Mouse (Mus musculus): Measurements from ENCODE around the gene Zscan26. TPM values are rescaled to one million over a fixed set of nuclear protein-coding genes. Genes with fewer than 3 reads are reported as not detected.

The Zscan26 gene
- total and polyA plus RNA-seq, 3 experiments = 14.8 to 21.8 (median 21.8) TPM

DNA sequence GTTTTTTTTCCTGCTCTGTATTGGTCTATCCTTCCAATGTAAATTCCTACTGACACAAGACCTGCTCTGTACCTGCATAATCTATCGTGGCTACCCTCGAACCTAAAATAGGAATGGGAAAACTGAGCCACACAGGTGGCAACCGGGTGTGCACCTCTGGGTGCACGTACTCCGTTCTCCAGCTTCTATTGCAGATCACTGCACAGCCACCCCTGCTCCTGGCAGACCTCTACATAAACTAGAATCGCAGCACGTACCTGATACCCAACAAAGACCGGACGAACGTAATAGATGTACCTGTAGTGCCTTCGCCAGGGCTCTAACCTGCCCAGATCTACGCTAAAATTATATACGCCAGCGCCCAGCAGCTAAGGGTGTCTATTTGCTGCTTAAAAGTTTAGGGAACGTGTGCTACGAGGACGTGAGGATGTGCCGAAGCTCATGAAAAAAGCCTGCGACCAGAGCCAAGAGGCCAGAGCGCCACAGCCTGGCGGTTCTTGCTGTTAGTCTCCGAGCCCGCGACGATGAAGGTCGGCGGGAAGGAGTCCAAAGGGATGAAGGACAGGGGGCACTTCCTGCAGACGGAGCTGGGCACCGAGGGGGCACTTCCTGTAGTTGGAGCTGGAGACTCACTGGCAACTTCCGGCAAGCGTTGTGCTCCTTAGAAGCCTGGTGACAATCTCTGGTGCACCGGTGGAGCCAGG is 12.9 kb downstream of the Zscan26 start, which contains the start of gene Pgbd1:
Gene Pgbd1, minus strand, starts transcription at position 556 of the 704 bp plus-strand sequence.
- peak within 1 kb of the TSS; percentile 60 for H3K27ac ChIP-seq
- TF ChIP-seq POLR2A (IDR thresholded peaks at IDR 0.05; ENCODE audit: insufficient read depth, low read depth, low read length) = 0 out of 2 replicates have a peak, but pooled peaks have one; percentile 33
- TF ChIP-seq CTCF (IDR thresholded peaks at IDR 0.05) = peak; percentile 52
- 0 out of 2 replicates have a peak, but pooled peaks have one; percentile 44 for TF ChIP-seq EP300 (IDR thresholded peaks at IDR 0.05; ENCODE audit: insufficient read depth, low read depth, low read length)
- peak within 1 kb of the TSS; percentile 33 for H3K9ac ChIP-seq (ENCODE audit: low read depth, low read length)
- no peaks in the 10 kb centered on the region for H3K27me3 ChIP-seq (ENCODE audit: control insufficient read depth, insufficient read depth, low read length)
- peak within 1 kb of the TSS; percentile 58 for H3K4me3 ChIP-seq
- peak; percentile 64 for DNase-seq
- intact Hi-C loops (cut with DNase I) = no loop called here
- H3K79me2 ChIP-seq (replicated peaks; ENCODE audit: control insufficient read depth, insufficient read depth, low read length) = no peaks in the 10 kb centered on the region
- under 1% methylated on average over 32 of the region's 32 CpGs for WGBS
- H3K36me3 ChIP-seq (ENCODE audit: control insufficient read depth, insufficient read depth, low read length) = peaks cover 11% of the 10 kb centered on the region
- 0 out of 2 replicates have a peak, but pooled peaks cover 3% of the 10 kb centered on the region for H3K4me1 ChIP-seq (ENCODE audit: control insufficient read depth, insufficient read depth, low read length)

DNA sequence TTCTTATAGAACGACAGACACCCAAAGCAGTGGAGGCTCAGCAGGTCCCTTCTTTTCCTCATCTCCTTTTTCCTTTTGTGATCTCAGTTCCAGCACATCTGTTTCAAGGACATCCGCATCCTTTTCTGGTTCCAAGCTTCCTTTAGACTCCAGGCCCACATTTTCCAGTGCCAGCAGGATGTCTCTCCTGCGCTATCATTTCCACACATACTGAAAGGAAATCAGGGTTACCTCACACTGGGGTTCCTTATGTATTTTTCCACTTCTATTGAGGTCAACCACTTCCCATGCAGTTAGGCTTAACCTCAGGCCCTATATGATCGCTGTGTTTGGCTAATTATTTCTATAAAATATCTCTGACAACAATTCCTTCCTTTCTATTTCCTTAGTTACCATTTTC is 18.1 kb downstream of the Zscan26 start:
- Histone ChIP-seq H3K36me3 (ENCODE audit: control insufficient read depth, insufficient read depth, low read length) (no peaks in the 10 kb centered on the region; the same call in 1 of the 2 replicates), H3K27ac (no peak overlapping the region), H3K9ac (ENCODE audit: low read depth, low read length) (no peak overlapping the region), H3K4me3 (no peak overlapping the region), H3K27me3 (ENCODE audit: control insufficient read depth, insufficient read depth, low read length) (no peaks in the 10 kb centered on the region), H3K79me2 (replicated peaks; ENCODE audit: control insufficient read depth, insufficient read depth, low read length) (no peaks in the 10 kb centered on the region), H3K4me1 (ENCODE audit: control insufficient read depth, insufficient read depth, low read length) (0 out of 2 replicates have a peak, but pooled peaks cover 3% of the 10 kb centered on the region)
- intact Hi-C loops (cut with DNase I) = no loop called here
- 51% methylated on average over 4 of the region's 4 CpGs for WGBS
- no peak for TF ChIP-seq EP300 (IDR thresholded peaks at IDR 0.05; ENCODE audit: insufficient read depth, low read depth, low read length)
- TF ChIP-seq POLR2A (IDR thresholded peaks at IDR 0.05; ENCODE audit: insufficient read depth, low read depth, low read length) = no peak
- no peak for TF ChIP-seq CTCF (IDR thresholded peaks at IDR 0.05)
- DNase-seq = no peak

DNA sequence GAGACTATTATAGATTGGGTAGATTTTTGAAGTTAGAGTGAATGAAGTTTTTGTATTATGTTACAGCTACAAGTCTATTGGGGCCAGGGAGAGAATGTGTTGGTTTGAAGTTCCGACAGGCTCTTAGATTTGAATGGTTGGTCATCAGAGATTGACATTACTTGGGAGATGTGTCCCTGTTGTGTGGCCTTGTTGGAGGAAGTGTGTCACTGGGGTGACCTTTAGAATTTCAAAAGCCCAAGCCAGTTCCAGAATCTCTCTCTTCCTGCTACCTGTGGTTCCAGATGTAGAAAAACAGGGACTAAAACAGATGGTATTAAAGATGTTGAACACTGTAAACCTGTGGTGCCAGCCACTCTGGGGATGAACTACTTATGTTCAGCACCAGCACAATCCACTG is 25.9 kb downstream of the Zscan26 start:
- no peaks in the 10 kb centered on the region for H3K4me1 ChIP-seq (ENCODE audit: control insufficient read depth, insufficient read depth, low read length)
- H3K79me2 ChIP-seq (replicated peaks; ENCODE audit: control insufficient read depth, insufficient read depth, low read length) = no peaks in the 10 kb centered on the region
- intact Hi-C loops (cut with DNase I) = no loop called here
- 100% methylated on average over 1 of the region's 1 CpGs for WGBS
- H3K27ac ChIP-seq = no peak overlapping the region
- no peak overlapping the region for H3K9ac ChIP-seq (ENCODE audit: low read depth, low read length)
- H3K4me3 ChIP-seq = no peak overlapping the region
- H3K36me3 ChIP-seq (ENCODE audit: control insufficient read depth, insufficient read depth, low read length) = no peaks in the 10 kb centered on the region
- H3K27me3 ChIP-seq (ENCODE audit: control insufficient read depth, insufficient read depth, low read length) = no peaks in the 10 kb centered on the region
- TF ChIP-seq CTCF (IDR thresholded peaks at IDR 0.05) = no peak
- no peak for TF ChIP-seq EP300 (IDR thresholded peaks at IDR 0.05; ENCODE audit: insufficient read depth, low read depth, low read length)
- TF ChIP-seq POLR2A (IDR thresholded peaks at IDR 0.05; ENCODE audit: insufficient read depth, low read depth, low read length) = no peak
- no peak for DNase-seq

DNA sequence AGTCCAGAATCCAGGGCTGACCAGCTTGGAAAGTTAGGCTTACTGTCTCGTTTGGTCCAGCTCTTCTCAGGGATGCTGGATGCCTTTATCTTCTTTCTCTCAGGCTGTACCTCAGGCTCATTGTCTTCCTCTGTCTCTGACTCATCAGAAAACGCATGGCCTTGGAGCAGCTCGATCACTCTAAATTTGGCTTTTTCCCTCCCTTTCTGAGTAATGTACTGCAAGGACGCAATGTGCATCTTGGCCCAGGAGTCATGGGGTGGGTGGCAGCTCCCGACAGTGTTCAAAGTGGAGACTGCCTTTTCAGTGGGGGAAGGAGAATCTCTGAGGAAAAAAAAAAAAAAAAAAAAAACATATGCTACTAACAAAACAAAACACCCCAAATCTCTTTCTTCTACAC is 30.2 kb downstream of the Zscan26 start:
- TF ChIP-seq EP300 (IDR thresholded peaks at IDR 0.05; ENCODE audit: insufficient read depth, low read depth, low read length) (no peak), POLR2A (IDR thresholded peaks at IDR 0.05; ENCODE audit: insufficient read depth, low read depth, low read length) (no peak), CTCF (IDR thresholded peaks at IDR 0.05) (no peak)
- no peak for DNase-seq
- Histone ChIP-seq H3K79me2 (replicated peaks; ENCODE audit: control insufficient read depth, insufficient read depth, low read length) (no peaks in the 10 kb centered on the region), H3K36me3 (ENCODE audit: control insufficient read depth, insufficient read depth, low read length) (no peaks in the 10 kb centered on the region), H3K4me3 (no peak overlapping the region), H3K27me3 (ENCODE audit: control insufficient read depth, insufficient read depth, low read length) (no peaks in the 10 kb centered on the region), H3K9ac (ENCODE audit: low read depth, low read length) (no peak overlapping the region), H3K4me1 (ENCODE audit: control insufficient read depth, insufficient read depth, low read length) (no peaks in the 10 kb centered on the region), H3K27ac (no peak overlapping the region)
- intact Hi-C loops (cut with DNase I) = no loop called here
- 51% methylated on average over 5 of the region's 5 CpGs for WGBS

DNA sequence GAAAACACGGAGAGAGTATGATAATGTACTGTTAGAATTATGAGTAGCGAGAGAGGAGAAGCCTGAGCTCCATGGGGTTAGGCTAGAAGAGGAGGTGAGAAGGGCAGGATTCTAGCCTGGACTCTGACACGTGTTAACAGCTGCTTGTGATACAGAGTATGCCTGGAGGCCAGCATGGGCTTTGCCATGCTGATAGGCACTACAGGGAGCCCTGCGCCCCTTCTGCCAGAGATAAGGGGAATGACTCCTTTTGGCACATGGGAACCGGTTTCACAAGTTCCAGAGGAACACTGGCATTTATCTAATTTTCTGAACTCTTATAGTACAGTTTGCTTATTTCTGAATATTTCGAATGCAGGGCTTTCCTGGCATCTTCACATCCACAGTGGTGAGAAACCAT is 34.7 kb downstream of the Zscan26 start:
- no peak overlapping the region for H3K9ac ChIP-seq (ENCODE audit: low read depth, low read length)
- no peaks in the 10 kb centered on the region for H3K36me3 ChIP-seq (ENCODE audit: control insufficient read depth, insufficient read depth, low read length)
- no peak for DNase-seq
- no peaks in the 10 kb centered on the region for H3K79me2 ChIP-seq (replicated peaks; ENCODE audit: control insufficient read depth, insufficient read depth, low read length)
- TF ChIP-seq POLR2A (IDR thresholded peaks at IDR 0.05; ENCODE audit: insufficient read depth, low read depth, low read length) (no peak), EP300 (IDR thresholded peaks at IDR 0.05; ENCODE audit: insufficient read depth, low read depth, low read length) (no peak), CTCF (IDR thresholded peaks at IDR 0.05) (no peak)
- no peaks in the 10 kb centered on the region for H3K27me3 ChIP-seq (ENCODE audit: control insufficient read depth, insufficient read depth, low read length)
- WGBS = 56% methylated on average over 6 of the region's 6 CpGs
- no peaks in the 10 kb centered on the region for H3K4me1 ChIP-seq (ENCODE audit: control insufficient read depth, insufficient read depth, low read length)
- H3K4me3 ChIP-seq = no peak overlapping the region
- no peak overlapping the region for H3K27ac ChIP-seq
- intact Hi-C loops (cut with DNase I) = no loop called here

DNA sequence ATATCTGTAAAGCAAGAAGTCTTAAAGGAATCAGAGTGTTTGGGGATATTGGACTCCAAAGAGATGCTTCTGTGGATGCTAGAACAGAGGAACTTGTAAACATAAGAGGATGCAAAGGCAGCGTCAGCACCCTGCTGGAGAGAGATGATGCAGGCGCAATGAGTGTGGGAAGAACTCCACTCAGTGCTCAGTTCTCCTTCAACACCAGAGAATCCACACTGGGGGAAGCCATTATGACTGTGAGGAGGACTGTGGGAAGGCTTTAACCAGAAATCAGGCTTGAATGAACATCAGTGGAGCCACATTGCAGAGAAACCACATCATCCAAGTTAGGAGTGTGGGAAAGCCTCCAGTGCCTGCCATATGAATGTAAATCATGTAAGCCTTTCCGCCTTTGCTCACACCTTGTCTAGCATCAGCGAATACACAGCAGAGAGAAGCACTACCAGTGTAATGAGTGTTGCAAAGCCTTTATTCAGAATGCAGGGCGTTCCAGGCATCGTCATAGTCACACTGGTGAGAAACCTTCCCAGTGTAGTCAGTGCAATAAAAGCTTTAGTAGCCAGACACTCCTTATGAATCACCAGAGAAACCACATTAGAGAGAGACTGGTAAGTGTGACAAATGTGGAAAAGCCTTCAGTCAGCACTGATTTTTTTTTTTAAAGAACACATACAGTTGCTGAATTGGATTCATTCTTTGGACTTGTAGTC is 36.1 kb downstream of the Zscan26 start:
- no peak for DNase-seq
- Histone ChIP-seq H3K4me3 (no peak overlapping the region), H3K27ac (no peak overlapping the region), H3K36me3 (ENCODE audit: control insufficient read depth, insufficient read depth, low read length) (no peaks in the 10 kb centered on the region), H3K27me3 (ENCODE audit: control insufficient read depth, insufficient read depth, low read length) (no peaks in the 10 kb centered on the region), H3K9ac (ENCODE audit: low read depth, low read length) (no peak overlapping the region), H3K4me1 (ENCODE audit: control insufficient read depth, insufficient read depth, low read length) (no peaks in the 10 kb centered on the region), H3K79me2 (replicated peaks; ENCODE audit: control insufficient read depth, insufficient read depth, low read length) (no peaks in the 10 kb centered on the region)
- no peak for TF ChIP-seq CTCF (IDR thresholded peaks at IDR 0.05)
- TF ChIP-seq POLR2A (IDR thresholded peaks at IDR 0.05; ENCODE audit: insufficient read depth, low read depth, low read length) = no peak
- no peak for TF ChIP-seq EP300 (IDR thresholded peaks at IDR 0.05; ENCODE audit: insufficient read depth, low read depth, low read length)
- intact Hi-C loops (cut with DNase I) = no loop called here
- 86% methylated on average over 6 of the region's 6 CpGs for WGBS
